Mouse (Mus musculus) olfactory bulb, adult 2 months (tissue): ENCODE data around the gene Plekhb2.

Source experiments
- CTCF ChIP-seq: fragments of 200-500 bp; IDR thresholded peaks from 2 replicates; pipeline ENCODE4 v1.5.1; 2012; ENCODE audit warnings: low read depth, mild to moderate bottlenecking, low read length, moderate library complexity; ENCODE audit not compliant: insufficient read depth
- POLR2A ChIP-seq: fragments of 200-500 bp; IDR thresholded peaks from 2 replicates; pipeline ENCODE4 v1.6.1; 2012; ENCODE audit warnings: mild to moderate bottlenecking, low read depth, low read length, moderate library complexity; ENCODE audit not compliant: insufficient read depth

DNA sequence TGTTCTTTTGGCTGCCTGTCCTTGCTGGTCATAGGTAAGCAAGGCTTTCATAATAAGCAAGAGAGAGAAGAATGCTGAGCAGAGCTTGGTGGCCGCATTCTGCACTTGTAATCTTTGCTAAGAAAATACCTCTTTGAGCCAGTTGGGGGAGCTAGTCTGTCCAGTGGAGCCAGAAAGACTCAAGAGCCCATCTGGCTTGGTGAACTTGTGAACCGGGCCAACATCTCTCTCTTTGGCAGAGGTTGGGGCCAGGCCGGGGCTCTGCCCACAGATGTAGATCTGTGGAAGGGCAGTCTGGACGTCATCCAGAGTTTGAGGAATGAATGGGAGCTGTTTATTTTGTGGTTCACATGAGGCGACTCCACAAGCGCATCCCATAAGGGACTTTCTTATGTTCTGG, 44.1 kb downstream of the Plekhb2 start:
- TF ChIP-seq POLR2A (no peak), CTCF (no peak)
